Mouse (Mus musculus): Measurements from ENCODE around the gene Tmem206.

- TF ChIP-seq POLR2A (IDR thresholded peaks at IDR 0.05; ENCODE audit: insufficient read depth, low read depth, low read length) (no peak), CTCF (IDR thresholded peaks at IDR 0.05; ENCODE audit: insufficient read depth, low read depth, low read length) (no peak)
Measured at GRCm38 (mm10) chr1:191283110-191284040, 42.3 kb upstream of the Tmem206 start.

All from olfactory bulb, adult 2 months (tissue).